Mouse (Mus musculus) ES-Bruce4 (cell line): ENCODE results near the gene Olfr196. TPM values are rescaled to one million over a fixed set of nuclear protein-coding genes. Genes with fewer than 3 reads are reported as not detected.
"Not testable (repeated sequence)": the region's sequence is repeated elsewhere in the genome, so short reads cannot be mapped to it uniquely, and the experiment has no call there.

Experiments used
- H3K27ac ChIP-seq: 2 replicates; pipeline ENCODE4 v1.5.1; 2012; ENCODE audit warnings: low read length, inconsistent platforms; ENCODE audit not compliant: insufficient read depth
- H3K27me3 ChIP-seq: 2 replicates; pipeline ENCODE4 v1.6.1; 2012; ENCODE audit warnings: mild to moderate bottlenecking, low read length, inconsistent platforms; ENCODE audit not compliant: control insufficient read depth, poor library complexity, insufficient read depth, severe bottlenecking
- H3K36me3 ChIP-seq: 2 replicates; pipeline ENCODE4 v1.6.1; 2012; ENCODE audit warnings: inconsistent platforms, mild to moderate bottlenecking, low read length, moderate library complexity; ENCODE audit not compliant: control insufficient read depth, poor library complexity, insufficient read depth, severe bottlenecking
- H3K4me1 ChIP-seq: one replicate; pipeline ENCODE4 v1.8.1; 2011; ENCODE audit warnings: low read length; ENCODE audit not compliant: control insufficient read depth, insufficient read depth
- H3K4me3 ChIP-seq: 2 replicates; pipeline ENCODE4 v1.5.1; 2011; ENCODE audit warnings: low read depth, mild to moderate bottlenecking, low read length
- H3K9ac ChIP-seq: 2 replicates; pipeline ENCODE4 v1.6.1; 2012; ENCODE audit warnings: low read depth, mild to moderate bottlenecking, inconsistent platforms; ENCODE audit not compliant: poor library complexity, severe bottlenecking
- H3K9me3 ChIP-seq: replicated peaks from 2 replicates; pipeline ENCODE4 v1.6.1; 2012; ENCODE audit warnings: mild to moderate bottlenecking, low read length, inconsistent platforms; ENCODE audit not compliant: control insufficient read depth, poor library complexity, insufficient read depth, severe bottlenecking
- CTCF ChIP-seq: IDR thresholded peaks from one replicate; pipeline ENCODE4 v1.8.1; 2011; ENCODE audit warnings: low read depth, low read length
- EP300 ChIP-seq: IDR thresholded peaks from 2 replicates; pipeline ENCODE4 v1.6.1; 2011; ENCODE audit warnings: low read depth, low read length; ENCODE audit not compliant: insufficient read depth
- POLR2A ChIP-seq: IDR thresholded peaks from one replicate; pipeline ENCODE4 v1.8.1; 2011; ENCODE audit warnings: low read length; ENCODE audit not compliant: insufficient read depth
- polyA plus RNA-seq: library from polyadenylated mRNA; stranded (reverse); fragments of >200 nt; gene quantifications from 2 replicates; pipeline ENCODE4 v1.2.4, GENCODE M21; 2011; ENCODE audit warnings: low read depth; ENCODE audit not compliant: missing spikeins, insufficient read depth, insufficient read length

Gene Olfr196
- polyA plus RNA-seq, result not detected in 2 replicates

DNA sequence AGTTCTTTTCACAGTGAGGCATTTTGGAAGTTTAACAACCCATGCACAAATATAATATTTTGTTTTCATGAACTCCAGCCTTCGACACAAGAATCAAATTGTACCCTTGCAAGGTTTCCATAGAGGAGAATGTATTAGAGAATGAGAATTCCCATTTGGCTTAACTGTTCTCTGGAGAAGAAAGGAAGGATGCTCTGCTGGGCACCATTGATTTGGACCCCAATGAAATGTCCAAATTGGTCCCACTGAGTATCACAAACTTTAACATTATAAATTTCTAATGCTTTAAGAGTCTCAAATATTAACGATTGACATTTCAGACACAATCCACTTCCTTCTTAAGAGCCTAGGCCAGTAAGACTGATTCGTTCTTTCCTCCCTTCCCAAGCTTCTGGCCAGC, at the start of gene Olfr196:
Olfr196 (minus strand) TSS at position 101 of the 400 bp plus-strand sequence.
- H3K4me1 ChIP-seq, result no peaks in the 10 kb centered on the region
- no peaks in the 10 kb centered on the region for H3K36me3 ChIP-seq
- H3K27me3 ChIP-seq, result no peaks in the 10 kb centered on the region
- H3K27ac ChIP-seq, result no peak within 1 kb of the TSS
- no peaks in the 10 kb centered on the region for H3K9me3 ChIP-seq
- TF ChIP-seq CTCF (no peak), EP300 (no peak), POLR2A (no peak)
- no peak within 1 kb of the TSS for H3K9ac ChIP-seq
- H3K4me3 ChIP-seq, result no peak within 1 kb of the TSS

DNA sequence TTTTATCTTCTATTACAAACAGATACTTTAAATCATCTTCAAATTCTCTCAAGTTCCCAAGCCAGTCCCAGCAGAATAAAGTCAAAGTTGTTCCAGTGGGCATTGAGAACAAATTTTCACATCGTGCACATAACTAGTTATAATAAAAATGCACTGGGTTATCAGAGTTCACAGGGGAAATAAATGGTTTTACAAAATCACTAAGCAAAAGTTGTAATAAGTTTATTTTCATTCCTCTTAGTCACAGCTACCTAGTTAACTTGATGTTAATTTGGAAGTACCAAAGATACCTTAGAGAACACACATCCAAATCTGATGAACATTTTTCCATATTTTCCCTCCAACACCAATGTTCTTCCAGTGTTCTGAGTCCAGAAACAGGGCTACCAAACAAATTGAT, 49.4 kb upstream of the Olfr196 start, which contains the start of gene Olfr199:
Olfr199 (minus strand) TSS at position 101 of the 400 bp plus-strand sequence.
- H3K36me3 ChIP-seq, result not testable (repeated sequence)

GRCm38 (mm10) chr16:59217861-59218260, 47.6 kb upstream of the Olfr196 start:
- not testable (repeated sequence) for H3K9me3 ChIP-seq, H3K9ac ChIP-seq, H3K4me1 ChIP-seq, H3K27me3 ChIP-seq, H3K36me3 ChIP-seq, H3K27ac ChIP-seq, H3K4me3 ChIP-seq

More for the DNA sequence above, 49.4 kb upstream of the Olfr196 start, which contains the start of gene Olfr199:
- not testable (repeated sequence) for H3K4me3 ChIP-seq, H3K4me1 ChIP-seq, H3K27me3 ChIP-seq, H3K9ac ChIP-seq, H3K27ac ChIP-seq, H3K9me3 ChIP-seq

DNA sequence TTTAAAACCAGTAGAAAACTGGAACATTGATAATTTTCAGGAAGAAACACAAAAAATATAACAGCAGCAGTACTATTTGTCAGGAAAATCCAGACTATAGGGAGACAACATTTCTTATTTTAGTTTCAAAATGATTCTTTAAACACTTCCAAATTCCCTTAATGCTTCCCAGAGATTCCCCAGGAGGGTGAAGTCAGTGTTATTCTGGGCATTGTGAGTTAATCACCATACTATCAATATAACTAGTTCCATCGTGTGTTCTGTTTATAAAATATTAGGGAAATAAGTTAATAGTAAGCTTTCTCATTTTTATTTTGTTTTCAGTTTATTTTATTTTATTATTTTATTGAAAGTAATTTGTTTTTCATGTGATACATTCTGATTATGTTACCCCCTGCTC, 33.2 kb upstream of the Olfr196 start, which contains the start of gene Olfr198:
Olfr198 (minus strand) TSS at position 101 of the 400 bp plus-strand sequence.
- not testable (repeated sequence) for H3K27me3 ChIP-seq, H3K4me3 ChIP-seq, H3K9me3 ChIP-seq, H3K27ac ChIP-seq, H3K36me3 ChIP-seq, H3K9ac ChIP-seq, H3K4me1 ChIP-seq

DNA sequence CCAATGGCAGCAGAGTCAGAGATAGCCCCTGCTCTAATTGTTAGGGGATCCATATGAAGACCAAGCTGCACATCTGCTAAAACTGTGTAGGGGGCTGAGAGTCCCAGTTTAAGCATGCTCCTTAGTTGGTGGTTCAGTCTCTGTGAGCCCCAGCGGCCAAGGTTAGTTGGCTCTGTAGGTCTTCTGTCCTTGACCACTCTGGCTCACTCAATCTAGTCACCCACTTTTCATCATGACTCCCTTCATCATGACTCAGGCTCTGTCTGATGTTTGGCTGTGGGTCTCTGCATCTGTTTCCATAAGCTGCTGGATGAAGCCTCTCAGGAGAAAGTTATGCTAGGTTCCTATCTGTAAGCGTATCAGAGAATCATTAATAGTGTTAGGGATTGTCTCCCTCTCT, 18.3 kb downstream of the Olfr196 start:
- no peak overlapping the region for H3K27ac ChIP-seq
- no peaks in the 10 kb centered on the region for H3K27me3 ChIP-seq
- H3K4me1 ChIP-seq, result no peaks in the 10 kb centered on the region
- no peak for TF ChIP-seq EP300
- no peak for TF ChIP-seq POLR2A
- TF ChIP-seq CTCF, result no peak
- no peaks in the 10 kb centered on the region for H3K9me3 ChIP-seq
- no peak overlapping the region for H3K9ac ChIP-seq
- no peak overlapping the region for H3K4me3 ChIP-seq
- no peaks in the 10 kb centered on the region for H3K36me3 ChIP-seq

- no peaks in the 10 kb centered on the region; the same call in 1 of the 2 replicates for H3K9me3 ChIP-seq
Measured at GRCm38 (mm10) chr16:59146746-59147145, 23.5 kb downstream of the Olfr196 start, which contains the start of gene Olfr195. TSS of gene Olfr195 (plus strand) at chr16:59147046.

GRCm38 (mm10) chr16:59141105-59141504, 29.1 kb downstream of the Olfr196 start:
- no peaks in the 10 kb centered on the region for H3K27me3 ChIP-seq
- TF ChIP-seq POLR2A (no peak), CTCF (no peak), EP300 (no peak)
- no peaks in the 10 kb centered on the region for H3K36me3 ChIP-seq
- no peak overlapping the region for H3K9ac ChIP-seq
- H3K4me1 ChIP-seq, result no peaks in the 10 kb centered on the region
- no peaks in the 10 kb centered on the region; the same call in 1 of the 2 replicates for H3K9me3 ChIP-seq
- no peak overlapping the region for H3K27ac ChIP-seq
- H3K4me3 ChIP-seq, result no peak overlapping the region

More at GRCm38 (mm10) chr16:59146746-59147145, 23.5 kb downstream of the Olfr196 start, which contains the start of gene Olfr195:
- no peak within 1 kb of the TSS for H3K9ac ChIP-seq
- H3K4me1 ChIP-seq, result no peaks in the 10 kb centered on the region
- no peaks in the 10 kb centered on the region for H3K27me3 ChIP-seq
- H3K4me3 ChIP-seq, result no peak within 1 kb of the TSS
- H3K36me3 ChIP-seq, result no peaks in the 10 kb centered on the region
- no peak within 1 kb of the TSS for H3K27ac ChIP-seq
- no peak for TF ChIP-seq POLR2A
